9 mouse cellular contexts compared by ENCODE assay signal in the genomic region with DNA sequence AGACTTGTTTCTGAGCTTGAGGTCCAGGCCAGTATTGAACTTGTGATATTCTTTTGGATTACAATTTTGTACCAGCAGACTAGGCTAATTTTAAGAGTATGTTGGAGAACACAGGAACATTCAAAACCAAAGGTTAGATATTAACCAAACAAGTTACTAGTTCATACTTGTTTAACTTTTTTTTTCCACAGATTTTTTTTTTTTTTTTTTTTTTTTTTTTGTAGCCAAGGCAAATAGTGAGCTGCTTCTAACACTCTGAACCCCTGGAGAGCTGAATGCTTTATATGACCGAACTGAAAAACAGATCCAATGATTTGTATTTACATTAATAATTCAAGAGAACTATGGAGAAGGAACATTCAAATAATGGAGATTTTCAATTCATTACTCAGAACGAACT. TPM values are rescaled to one million over a fixed set of nuclear protein-coding genes. Genes with fewer than 3 reads are reported as not detected.
A peak's percentile ranks its signal among the peaks of the same experiment; 100 is the strongest.
DNase-seq lines count a peak whose midpoint lies in the region; ATAC-seq and TF ChIP-seq lines count a peak whose summit lies in the region.
"Had no signal": no experiment of that assay in that cellular context is flagged by ENCODE, and none has a peak within 500 bp of the region (broad histone marks: within the 10 kb centered on the region; RNA-seq: fewer than 3 reads in every experiment).

No protein-coding gene starts in this region.

- H3K36me3 ChIP-seq in forebrain, embryonic 12.5 days (replicated peaks), result no peaks in the 10 kb centered on the region
- H3K36me3 ChIP-seq in forebrain, embryonic 16.5 days (ENCODE audit: control insufficient read depth, insufficient read depth), result no peaks in the 10 kb centered on the region
- H3K36me3 ChIP-seq in liver, adult 2 months (ENCODE audit: control insufficient read depth, insufficient read depth, low read length), result peaks cover 7% of the 10 kb centered on the region
- no peaks in the 10 kb centered on the region for H3K36me3 ChIP-seq in hindbrain, embryonic 14.5 days (replicated peaks; ENCODE audit: control insufficient read depth, insufficient read depth)
- H3K36me3 ChIP-seq in myocyte (ENCODE audit: control insufficient read depth, insufficient read depth), result peaks cover 9% of the 10 kb centered on the region

- ATAC-seq in forebrain, embryonic 12.5 days (ENCODE audit: low FRiP score), result no peak
- ATAC-seq in forebrain, embryonic 16.5 days, result no peak
- no peak for ATAC-seq in hindbrain, embryonic 14.5 days (ENCODE audit: low FRiP score)

- peaks cover 6% of the 10 kb centered on the region for H3K4me1 ChIP-seq in forebrain, embryonic 12.5 days
- H3K4me1 ChIP-seq in forebrain, embryonic 16.5 days (replicated peaks; ENCODE audit: control insufficient read depth, insufficient read depth, low read length), result peaks cover 6% of the 10 kb centered on the region
- peaks cover 2% of the 10 kb centered on the region; the same call in 1 of the 2 replicates for H3K4me1 ChIP-seq in liver, adult 2 months (ENCODE audit: control insufficient read depth, insufficient read depth, low read length)
- H3K4me1 ChIP-seq in hindbrain, embryonic 14.5 days (replicated peaks; ENCODE audit: control insufficient read depth, insufficient read depth, low read length), result peaks cover 6% of the 10 kb centered on the region

- TF ChIP-seq POLR2A in liver, adult 2 months (IDR thresholded peaks at IDR 0.05; ENCODE audit: extremely low read depth, insufficient read depth, low read length), result no peak
- no peak for TF ChIP-seq POLR2A in myocyte (IDR thresholded peaks at IDR 0.05; ENCODE audit: insufficient read length, low read depth)

- peak overlapping the region; percentile 79; the same call in 1 of the 2 replicates for H3K4me2 ChIP-seq in forebrain, embryonic 12.5 days
- H3K4me2 ChIP-seq in forebrain, embryonic 16.5 days (ENCODE audit: low read length), result no peak overlapping the region
- H3K4me2 ChIP-seq in hindbrain, embryonic 14.5 days (replicated peaks), result peak overlapping the region; percentile 75
- peak overlapping the region; percentile 80 for H3K4me2 ChIP-seq in myocyte (ENCODE audit: low read depth)

- H3K27me3 ChIP-seq in forebrain, embryonic 12.5 days, result no peaks in the 10 kb centered on the region
- no peaks in the 10 kb centered on the region for H3K27me3 ChIP-seq in forebrain, embryonic 16.5 days (replicated peaks; ENCODE audit: control insufficient read depth, insufficient read depth, low read length)
- H3K27me3 ChIP-seq in liver, adult 2 months (ENCODE audit: control insufficient read depth, insufficient read depth, low read length), result no peaks in the 10 kb centered on the region
- no peaks in the 10 kb centered on the region for H3K27me3 ChIP-seq in hindbrain, embryonic 14.5 days (ENCODE audit: control insufficient read depth, insufficient read depth, low read length)
- H3K27me3 ChIP-seq in myocyte (ENCODE audit: control insufficient read depth, insufficient read depth, insufficient read length), result no peaks in the 10 kb centered on the region

- H3K79me2 ChIP-seq in liver, adult 2 months (ENCODE audit: control insufficient read depth, insufficient read depth, low read length), result peaks cover 3% of the 10 kb centered on the region; the same call in 1 of the 2 replicates
- peaks cover 28% of the 10 kb centered on the region for H3K79me2 ChIP-seq in myocyte (ENCODE audit: control insufficient read depth, insufficient read depth)

- H3K4me3 ChIP-seq in forebrain, embryonic 12.5 days (replicated peaks), result no peak overlapping the region
- H3K4me3 ChIP-seq in forebrain, embryonic 16.5 days (replicated peaks; ENCODE audit: low read length), result no peak overlapping the region
- H3K4me3 ChIP-seq in liver, adult 2 months (ENCODE audit: insufficient read depth, low read depth, low read length), result peak overlapping the region; percentile 97
- H3K4me3 ChIP-seq in hindbrain, embryonic 14.5 days (replicated peaks; ENCODE audit: low read length), result peak overlapping the region; percentile 65
- peak overlapping the region; percentile 60 for H3K4me3 ChIP-seq in myocyte

- no peak for TF ChIP-seq CTCF in liver, adult 2 months (IDR thresholded peaks at IDR 0.05; ENCODE audit: low read depth, low read length)

- H3K9me3 ChIP-seq in forebrain, embryonic 12.5 days, result no peaks in the 10 kb centered on the region
- H3K9me3 ChIP-seq in forebrain, embryonic 16.5 days (ENCODE audit: control insufficient read depth, low read length), result no peaks in the 10 kb centered on the region
- no peaks in the 10 kb centered on the region for H3K9me3 ChIP-seq in hindbrain, embryonic 14.5 days (ENCODE audit: control insufficient read depth, low read length)

- peak overlapping the region; percentile 28 for H3ac ChIP-seq in myocyte (ENCODE audit: control insufficient read depth, insufficient read length)

- H3K9ac ChIP-seq in forebrain, embryonic 12.5 days, result no peak overlapping the region
- H3K9ac ChIP-seq in forebrain, embryonic 16.5 days (replicated peaks; ENCODE audit: low read depth, low read length), result no peak overlapping the region
- no peak overlapping the region for H3K9ac ChIP-seq in liver, adult 2 months (ENCODE audit: low read depth, low read length)
- H3K9ac ChIP-seq in hindbrain, embryonic 14.5 days, result peak overlapping the region; percentile 76; the same call in 1 of the 2 replicates

- H3K27ac ChIP-seq in forebrain, embryonic 12.5 days, result no peak overlapping the region
- no peak overlapping the region for H3K27ac ChIP-seq in forebrain, embryonic 16.5 days (ENCODE audit: low read length)
- no peak overlapping the region for H3K27ac ChIP-seq in liver, adult 2 months (replicated peaks; ENCODE audit: insufficient read depth, low read depth, low read length)
- H3K27ac ChIP-seq in hindbrain, embryonic 14.5 days, result no peak overlapping the region

- DNase-seq in liver, adult 2 months (ENCODE audit: extremely low read depth, low read depth, low spot score), result peak; percentile 85
- no peak for DNase-seq in liver
- no peak for DNase-seq in hindbrain, embryonic 14.5 days (ENCODE audit: low spot score)
- DNase-seq in layer of hippocampus, postnatal 10 days (ENCODE audit: low spot score in 2 of 2), result no peak
- DNase-seq in cerebellum, postnatal 36 days, result no peak
- DNase-seq: B cell, adult 2 months had no signal

- 58% methylated on average over 2 of the region's 2 CpGs for WGBS in forebrain, embryonic 12.5 days
- 48% methylated on average over 2 of the region's 2 CpGs for WGBS in forebrain, embryonic 16.5 days
- 13% methylated on average over 2 of the region's 2 CpGs for WGBS in liver, adult 2 months
- 37% methylated on average over 2 of the region's 2 CpGs for WGBS in hindbrain, embryonic 14.5 days

TF ChIP-seq in myocyte, 11 proteins besides CTCF, POLR2A, EP300 and RAD21:
- TF ChIP-seq TCF12 (IDR thresholded peaks at IDR 0.05; ENCODE audit: insufficient read depth, poor library complexity, severe bottlenecking) (no peak), MAX (IDR thresholded peaks at IDR 0.05; ENCODE audit: low read depth) (no peak), MYOD1 (IDR thresholded peaks at IDR 0.05; ENCODE audit: control insufficient read depth in 1 of 3, insufficient read length in 2 of 3, low read depth in 2 of 3) (no peak), TCF3 (IDR thresholded peaks at IDR 0.05; ENCODE audit: insufficient read length, low read depth) (no peak), CEBPB (IDR thresholded peaks at IDR 0.05; ENCODE audit: insufficient read depth, poor library complexity, severe bottlenecking) (no peak), USF1 (IDR thresholded peaks at IDR 0.05; ENCODE audit: low read depth) (no peak), SRF (IDR thresholded peaks at IDR 0.05; ENCODE audit: control insufficient read depth, insufficient read length, low read depth) (no peak), E2F4 (IDR thresholded peaks at IDR 0.05; ENCODE audit: insufficient read depth) (no peak), MYOG (IDR thresholded peaks at IDR 0.05; ENCODE audit: control insufficient read depth in 1 of 3, insufficient read depth in 1 of 3, insufficient read length in 2 of 3, low read depth in 2 of 3) (no peak), POLR2AphosphoS2 (IDR thresholded peaks at IDR 0.05; ENCODE audit: insufficient read length, low read depth) (no peak), REST (IDR thresholded peaks at IDR 0.05; ENCODE audit: insufficient read depth, insufficient read length) (no peak)

RNA-seq across cellular contexts. Expression of a gene that starts 0.9 kb away (rescaled TPM):
- 17.6 and 18.6 TPM in 2 replicates for polyA plus RNA-seq in forebrain, embryonic 12.5 days (2016; fragmentation: Nextera tagmentation; extraction: Ambion mirVana)
- polyA plus RNA-seq in forebrain, embryonic 16.5 days (2015; fragmentation: Nextera tagmentation; extraction: Ambion mirVana), result 26.0 and 28.1 TPM in 2 replicates
- total RNA-seq in liver, adult 2 months (2014; rRNA removed), result 37.5 and 45.9 TPM in 2 replicates
- 9.4 and 13.6 TPM in 2 replicates for polyA plus RNA-seq in liver, adult 2 months (2012; rRNA removed)
- polyA plus RNA-seq in hindbrain, embryonic 14.5 days (2014; fragmentation: Nextera tagmentation; extraction: Ambion mirVana), result 30.9 and 35.4 TPM in 2 replicates
- 8.0 TPM for polyA plus RNA-seq in myocyte (2012; fragmentation: generic; extraction: Trizol)
- total RNA-seq in layer of hippocampus, postnatal 10 days (2021), result 10 to 100 TPM; 14.8 to 16.0 TPM

RNA-seq across cellular contexts. Expression of a gene that starts 31.1 kb away (rescaled TPM):
- 9.9 and 10.5 TPM in 2 replicates for polyA plus RNA-seq in forebrain, embryonic 12.5 days (2016; fragmentation: Nextera tagmentation; extraction: Ambion mirVana)
- 8.7 and 9.3 TPM in 2 replicates for polyA plus RNA-seq in forebrain, embryonic 16.5 days (2015; fragmentation: Nextera tagmentation; extraction: Ambion mirVana)
- total RNA-seq in liver, adult 2 months (2014; rRNA removed), result 31.3 and 33.4 TPM in 2 replicates
- 13.0 and 13.5 TPM in 2 replicates for polyA plus RNA-seq in liver, adult 2 months (2012; rRNA removed)
- 13.9 and 15.5 TPM in 2 replicates for polyA plus RNA-seq in hindbrain, embryonic 14.5 days (2014; fragmentation: Nextera tagmentation; extraction: Ambion mirVana)
- polyA plus RNA-seq in myocyte (2012; fragmentation: generic; extraction: Trizol), result 16.3 TPM
- 10 to 100 TPM; 54.0 to 56.0 TPM for total RNA-seq in layer of hippocampus, postnatal 10 days (2021)

Comparison
In these comparisons a context has a peak if more than half of its experiments do, and no peak if none do; other contexts are left out.
1. H3K4me3 ChIP-seq: peak in liver, adult 2 months (single experiment), hindbrain, embryonic 14.5 days (single experiment) and myocyte (single experiment); none in forebrain, embryonic 12.5 days (single experiment) and forebrain, embryonic 16.5 days (single experiment).